Mouse (Mus musculus): ENCODE data around the gene Fer1l5. TPM values are rescaled to one million over a fixed set of nuclear protein-coding genes. Genes with fewer than 3 reads are reported as not detected.
A peak's percentile ranks its signal among the peaks of the same experiment; 100 is the strongest.

Fer1l5 gene
- 1 to 10 TPM in 2 of 4 experiments, not detected in 2; 1.3 to 1.6 TPM for total RNA-seq (2022)

DNA sequence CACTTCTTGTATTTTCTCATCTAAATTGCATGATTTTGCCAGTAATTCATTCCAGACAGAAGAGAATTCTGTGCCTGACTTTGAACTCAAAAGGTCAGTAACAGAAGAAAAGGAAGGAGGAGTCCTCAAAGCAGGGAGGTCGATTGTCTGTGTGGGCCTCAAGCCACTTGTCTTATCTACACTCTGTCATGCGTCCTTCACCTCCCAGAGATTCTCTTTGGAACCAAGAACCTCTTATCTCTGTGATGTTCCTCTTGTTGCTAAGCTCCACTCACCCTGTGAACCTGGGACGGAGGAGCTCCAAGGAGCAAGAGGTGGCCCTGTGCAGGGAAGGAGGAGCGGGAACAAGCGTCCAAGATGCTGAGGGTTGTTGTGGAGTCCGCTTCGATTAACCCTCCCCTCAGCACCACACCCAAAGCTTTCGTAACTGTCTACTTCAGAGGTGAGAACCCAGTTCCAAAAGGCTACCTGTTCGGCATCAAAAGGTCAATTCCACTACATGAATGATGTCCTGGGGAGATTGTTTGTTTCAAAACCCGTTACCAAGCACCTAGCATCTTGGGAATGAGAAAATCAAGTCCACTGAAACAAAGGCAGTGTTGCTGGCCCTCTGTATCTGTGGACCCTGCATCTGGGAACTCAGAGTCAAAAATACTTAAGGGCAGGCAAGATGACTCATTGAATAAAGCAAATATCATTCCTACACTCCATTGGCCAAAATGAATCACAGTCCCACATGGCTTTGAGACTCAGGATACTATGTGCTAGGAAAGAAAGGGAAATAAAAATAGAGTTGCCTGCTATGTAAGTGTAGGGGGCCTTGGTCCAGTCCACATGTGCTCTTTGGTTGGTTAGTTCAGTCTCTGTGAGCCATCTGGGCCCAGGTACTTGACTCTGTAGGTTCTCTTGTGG lies at the start of gene Fer1l5:
Fer1l5 (plus strand) TSS at position 358 of the 912 bp plus-strand sequence.
- DNase-seq, result no peak

DNA sequence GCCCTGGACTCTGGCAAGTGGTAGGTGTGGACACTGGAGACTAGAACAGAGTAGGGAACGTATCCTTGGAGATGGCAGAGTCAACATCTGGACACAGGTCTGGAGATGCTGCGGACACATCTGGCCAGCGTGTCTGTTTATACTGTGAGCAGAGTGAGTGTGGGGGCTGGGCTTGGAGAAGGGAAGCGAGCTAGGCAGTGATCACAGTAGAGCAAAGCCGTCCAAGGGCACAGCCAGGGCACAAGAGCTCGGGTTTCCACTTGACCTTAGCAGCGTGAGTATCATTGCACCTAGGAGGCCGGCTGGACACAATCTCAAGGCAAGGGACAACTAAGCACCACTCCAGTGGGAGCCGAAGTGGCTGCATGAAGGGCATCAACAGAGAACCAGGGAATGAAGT lies 49.0 kb upstream of the Fer1l5 start:
- DNase-seq, result no peak

DNA sequence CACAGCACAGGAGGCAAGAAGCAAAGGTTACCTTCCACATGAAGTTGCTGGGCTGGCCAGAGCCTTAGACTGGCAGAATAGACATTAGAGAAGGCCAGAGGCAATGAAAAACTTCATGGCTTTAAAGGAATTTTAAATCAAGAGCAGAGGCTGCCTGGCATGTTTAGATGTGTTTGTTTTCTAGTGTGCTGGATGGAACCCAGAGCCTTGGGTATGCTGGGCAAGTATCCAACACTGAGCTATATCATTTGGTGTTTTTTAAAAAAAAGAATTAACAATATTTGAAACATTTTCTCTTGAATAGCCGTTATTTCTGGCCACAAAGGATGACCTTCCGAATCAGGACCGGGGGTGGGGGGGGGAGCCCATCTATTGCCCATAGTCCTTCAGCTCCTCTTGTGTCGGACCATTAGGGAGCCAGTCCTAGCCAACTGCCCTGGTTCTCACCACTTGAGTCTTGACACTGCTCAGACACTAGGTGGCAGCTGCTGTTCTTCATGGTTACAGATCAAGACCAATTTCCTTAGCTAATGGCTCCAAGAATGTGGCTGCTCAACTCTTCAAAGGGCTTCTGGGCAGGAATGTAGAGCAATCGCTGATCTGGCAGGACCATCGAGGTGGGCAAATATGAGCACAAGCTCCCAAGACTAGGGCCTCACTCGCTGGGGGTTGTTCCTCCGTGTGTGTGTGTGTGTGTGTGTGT lies 48.2 kb upstream of the Fer1l5 start:
- peak; percentile 52 for DNase-seq

DNA sequence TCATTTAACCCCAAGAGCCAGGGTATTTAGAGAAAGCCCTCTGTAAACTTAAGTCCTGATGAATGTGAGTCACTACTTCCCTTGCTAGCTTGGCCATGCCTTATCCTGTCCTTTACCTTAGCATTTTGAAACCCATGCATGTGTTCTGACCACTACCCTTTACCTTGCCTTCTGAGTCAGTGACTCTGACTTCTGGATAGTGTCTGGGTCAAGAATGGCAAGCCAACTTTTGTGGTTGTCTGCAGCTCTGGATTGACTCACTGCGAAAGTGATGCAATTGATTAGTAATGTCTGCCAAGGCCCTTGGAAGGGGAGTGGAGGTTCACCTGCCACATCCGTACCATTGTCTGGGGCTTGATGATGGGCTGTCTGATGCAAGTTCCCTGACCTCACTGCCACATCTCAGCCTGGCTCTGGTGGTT lies 46.2 kb upstream of the Fer1l5 start:
- peak; percentile 58 for DNase-seq

DNA sequence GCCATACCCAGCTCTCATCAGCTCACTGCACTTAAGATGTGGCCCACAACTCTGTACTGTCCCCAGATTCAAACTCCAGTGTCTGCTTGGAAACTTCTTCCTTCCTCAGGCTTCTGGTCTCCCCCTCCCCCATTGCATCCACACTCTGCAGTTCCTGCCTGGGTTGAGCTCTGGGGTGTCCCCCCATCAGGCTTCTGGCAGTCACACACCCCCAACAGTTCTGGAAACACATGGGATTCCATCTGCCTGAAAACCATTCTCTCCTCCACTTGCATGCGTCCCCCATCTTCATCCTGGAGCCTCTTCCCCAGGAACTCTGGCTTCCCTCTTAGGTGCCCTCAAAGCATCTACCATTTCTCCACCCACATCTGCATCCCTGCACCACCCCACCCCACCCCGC lies 45.3 kb upstream of the Fer1l5 start:
- no peak for DNase-seq

DNA sequence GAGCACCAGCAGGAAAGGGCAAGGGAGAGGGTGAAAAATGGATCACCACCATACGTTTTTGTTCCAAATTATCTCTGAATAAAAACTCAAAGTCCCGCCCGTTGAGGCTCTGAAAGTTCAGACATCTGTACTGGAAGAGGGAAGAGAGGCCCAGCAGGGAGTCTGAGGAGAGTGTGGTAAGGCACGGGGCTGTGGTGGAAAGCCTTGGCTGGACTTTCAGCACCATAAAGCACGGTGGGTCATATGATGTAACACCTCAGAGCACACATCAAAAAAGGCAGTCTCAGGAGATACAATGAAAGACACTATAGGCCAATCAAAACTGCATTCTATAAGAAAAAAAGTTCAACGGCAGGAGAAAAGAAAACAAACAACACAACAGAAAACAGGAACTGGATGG lies 40.3 kb upstream of the Fer1l5 start:
- no peak for DNase-seq

DNA sequence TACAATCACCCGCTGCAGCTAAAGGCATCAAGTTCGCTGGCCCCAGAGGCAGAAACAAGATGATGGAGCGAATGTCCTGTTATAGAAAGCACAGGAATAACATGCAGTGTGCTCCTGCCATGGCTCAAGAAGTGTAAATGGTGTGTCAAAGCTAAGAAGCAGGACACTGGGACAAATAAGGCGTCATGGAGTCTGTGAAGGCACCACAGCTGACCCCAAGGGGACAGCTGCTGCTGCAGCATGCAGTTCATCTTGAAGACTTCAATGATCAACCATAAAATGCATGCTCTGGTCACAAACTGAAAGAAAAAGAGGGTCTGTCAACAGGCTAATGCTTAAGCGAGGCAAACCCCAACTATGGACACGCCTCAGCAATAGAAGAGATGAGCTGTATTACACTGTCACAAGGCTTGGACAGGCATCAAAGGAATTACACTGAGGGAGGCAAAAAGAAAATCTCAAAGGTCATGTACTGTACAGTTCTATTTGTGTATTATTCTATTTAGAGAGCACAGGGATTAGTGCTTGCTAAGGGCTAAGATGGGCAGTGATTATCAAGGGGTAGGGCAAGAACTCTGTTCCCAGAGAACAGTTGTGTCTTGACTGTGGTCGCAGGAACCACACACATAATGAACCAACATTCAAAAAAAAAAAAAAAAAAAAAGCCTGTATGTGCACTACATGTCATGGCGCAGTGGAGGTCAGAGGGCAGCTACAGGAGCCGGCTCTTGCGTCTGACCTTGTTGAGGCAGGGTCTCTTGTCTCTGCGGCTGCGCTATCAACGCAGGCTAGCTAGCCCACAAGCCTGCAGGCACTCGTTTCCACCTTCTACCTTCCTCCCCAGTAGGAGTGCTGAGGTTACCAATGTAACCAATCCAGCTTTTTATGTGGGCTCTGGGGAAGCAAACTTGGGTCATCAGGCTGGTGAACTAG lies 38.9 kb upstream of the Fer1l5 start:
- DNase-seq, result no peak

DNA sequence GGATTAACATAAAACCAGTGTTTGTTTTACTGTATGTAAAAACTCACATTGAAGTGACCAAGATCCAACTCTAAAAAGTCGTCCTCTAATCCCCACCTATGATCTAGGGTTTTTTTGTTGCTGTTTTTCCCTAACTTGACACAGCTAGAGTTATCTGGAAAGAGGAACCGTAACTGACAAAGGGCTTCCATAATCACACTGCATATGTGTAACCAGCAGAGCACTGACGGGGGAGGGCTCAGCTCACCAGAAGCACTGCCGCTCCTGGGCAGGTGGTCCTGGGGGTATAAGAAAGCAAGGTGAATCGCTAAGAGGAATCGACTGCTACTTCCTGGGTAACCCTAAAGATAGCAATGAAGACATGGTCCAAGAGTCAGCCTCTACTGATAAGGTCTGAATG lies 29.5 kb upstream of the Fer1l5 start:
- DNase-seq, result no peak

DNA sequence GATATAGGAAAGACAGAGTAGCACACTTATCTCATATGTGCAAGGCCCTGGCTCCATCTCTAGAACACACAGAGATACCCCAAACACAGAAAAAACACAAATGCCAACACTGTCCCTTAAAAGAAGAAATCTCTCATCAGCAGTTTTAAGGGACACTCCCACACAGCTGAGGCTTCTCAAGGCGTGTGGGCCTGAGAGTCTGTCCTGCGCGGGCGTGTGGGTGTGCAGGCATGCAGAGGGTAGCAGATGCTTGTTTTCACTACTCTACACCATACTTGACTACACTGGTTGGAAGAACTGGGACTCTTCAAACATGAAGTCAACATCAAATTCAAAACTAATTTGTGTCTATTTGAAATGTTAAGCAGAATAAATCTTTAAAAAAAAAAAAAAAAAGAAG lies 19.7 kb upstream of the Fer1l5 start:
- no peak for DNase-seq

DNA sequence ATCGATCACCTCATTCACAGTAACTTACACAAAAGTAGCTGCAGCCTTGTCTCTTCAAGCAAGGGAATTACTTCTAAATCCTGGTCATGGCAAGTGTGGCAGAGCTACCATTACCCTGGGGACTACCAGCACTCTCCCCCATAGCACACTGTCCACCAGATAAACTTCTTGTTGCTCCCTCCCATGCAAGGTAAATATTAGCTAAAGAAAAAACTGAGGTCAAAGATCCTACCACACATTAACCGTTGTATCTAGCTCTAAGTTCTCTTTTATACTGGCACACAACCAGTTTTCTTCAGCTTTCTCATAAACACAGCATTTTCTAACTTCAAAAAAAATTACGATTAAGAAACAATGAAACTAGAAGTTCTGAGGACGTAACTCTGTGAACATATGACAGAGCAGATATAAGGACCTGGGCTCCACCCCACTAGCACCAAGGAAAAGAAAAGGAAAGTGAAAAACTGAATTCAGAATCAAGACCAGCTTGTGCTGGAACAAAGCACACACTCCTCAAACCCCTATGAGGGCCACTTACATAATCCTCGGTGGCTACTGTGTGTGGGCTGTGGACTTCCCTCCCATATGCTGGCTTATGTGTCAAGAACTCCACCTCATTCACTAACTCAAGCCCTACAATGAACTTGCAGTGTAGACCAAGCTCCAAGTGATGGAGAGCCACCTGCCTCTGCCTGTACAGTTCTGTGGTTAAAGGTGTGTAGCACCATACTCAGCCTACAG lies 15.0 kb upstream of the Fer1l5 start:
- no peak for DNase-seq

DNA sequence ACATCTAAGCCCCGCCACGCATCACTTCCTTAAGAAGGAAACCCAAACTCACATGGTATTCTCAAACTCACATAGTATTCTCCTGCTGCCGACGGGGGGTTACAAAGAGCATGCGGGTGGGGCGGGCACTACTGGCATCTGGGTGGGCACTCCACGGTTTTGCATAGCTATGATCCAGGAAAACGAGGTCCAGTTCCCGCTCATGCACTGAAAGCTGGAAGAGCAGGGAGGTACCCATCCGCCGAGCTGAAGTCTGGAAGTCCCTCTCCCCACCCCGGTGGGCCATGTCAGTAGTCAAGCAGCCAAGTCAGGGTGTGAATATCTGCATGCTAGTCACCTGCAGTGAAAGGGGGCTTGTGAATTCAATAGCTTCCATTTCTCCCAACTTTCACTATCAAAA lies 4.4 kb upstream of the Fer1l5 start:
- DNase-seq, result no peak

DNA sequence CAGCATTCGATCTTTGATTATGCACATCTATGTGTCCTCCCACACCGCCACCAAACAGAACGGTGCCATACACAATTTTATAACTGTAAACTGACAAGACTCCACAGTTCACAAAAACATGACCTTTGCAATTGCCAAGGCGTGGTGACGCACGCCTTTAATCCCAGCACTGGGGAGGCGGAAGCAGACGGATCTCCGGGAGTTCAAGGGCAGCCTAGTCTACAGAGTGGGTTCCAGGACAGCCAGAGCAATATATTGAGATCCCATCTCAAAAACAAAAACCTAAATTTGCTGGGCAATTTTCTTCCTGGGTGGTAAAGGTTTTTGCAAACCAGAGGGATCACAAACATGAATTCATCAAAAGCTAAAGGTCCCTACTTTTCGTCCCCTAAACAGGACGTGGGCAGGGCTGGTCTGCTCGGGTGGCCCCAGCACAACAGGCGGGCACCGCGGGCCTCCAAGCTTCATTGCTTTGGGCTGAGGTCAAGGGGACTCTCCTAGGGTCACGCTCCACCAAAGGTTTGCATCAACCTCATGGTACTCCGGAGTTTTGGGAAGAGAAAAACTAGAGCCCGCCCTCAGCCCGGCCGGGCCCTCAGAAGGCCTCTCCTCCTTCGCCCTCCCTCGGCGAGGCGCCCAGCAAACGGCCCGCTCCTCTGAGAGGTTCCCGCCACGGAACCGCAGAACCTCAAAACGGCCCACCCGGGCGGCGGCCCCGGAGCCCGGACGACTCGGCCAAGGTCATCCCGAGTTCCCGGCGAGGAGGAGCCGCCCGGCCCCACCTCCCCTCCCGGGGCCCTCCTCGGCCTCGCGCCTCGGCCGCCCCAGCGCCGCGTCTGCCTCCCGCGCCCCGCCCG lies 3.8 kb upstream of the Fer1l5 start:
- DNase-seq, result peak; percentile 76

DNA sequence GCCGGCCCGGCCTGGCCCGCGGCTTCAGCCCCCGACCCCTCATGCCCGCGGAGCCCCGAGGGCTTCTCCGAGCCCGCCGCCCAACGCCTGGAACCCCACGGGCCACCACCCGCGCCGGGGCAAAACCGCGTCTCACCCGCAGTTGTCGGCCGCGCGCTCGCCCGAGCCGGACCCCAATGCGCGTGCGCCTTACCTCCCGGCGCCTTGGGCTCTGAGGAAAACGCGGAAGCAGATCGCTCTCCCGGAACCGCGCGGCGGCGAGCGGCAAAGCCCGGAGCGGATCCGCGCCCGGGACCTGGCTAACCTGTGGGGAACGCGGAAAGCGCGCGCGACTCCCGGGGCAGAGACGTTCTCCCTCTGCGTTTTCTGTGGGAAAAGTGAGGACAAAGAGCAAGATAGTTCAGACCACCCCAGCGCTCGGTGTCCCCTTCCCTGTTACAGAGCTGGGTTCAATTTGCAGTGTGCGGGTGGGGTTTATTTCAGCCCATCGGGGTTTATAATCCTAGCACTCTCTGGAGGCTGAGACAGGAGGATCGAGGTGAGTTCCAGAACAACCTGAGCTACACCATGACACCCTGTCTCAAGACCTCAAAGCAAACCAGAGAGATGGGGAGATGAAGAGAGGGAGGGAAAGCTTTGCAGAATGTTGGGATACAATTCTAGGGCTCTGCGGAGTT lies 3.0 kb upstream of the Fer1l5 start, which contains the start of gene Kansl3:
Kansl3 (minus strand) TSS at position 213 of the 677 bp plus-strand sequence.
- peak; percentile 78 for DNase-seq

DNA sequence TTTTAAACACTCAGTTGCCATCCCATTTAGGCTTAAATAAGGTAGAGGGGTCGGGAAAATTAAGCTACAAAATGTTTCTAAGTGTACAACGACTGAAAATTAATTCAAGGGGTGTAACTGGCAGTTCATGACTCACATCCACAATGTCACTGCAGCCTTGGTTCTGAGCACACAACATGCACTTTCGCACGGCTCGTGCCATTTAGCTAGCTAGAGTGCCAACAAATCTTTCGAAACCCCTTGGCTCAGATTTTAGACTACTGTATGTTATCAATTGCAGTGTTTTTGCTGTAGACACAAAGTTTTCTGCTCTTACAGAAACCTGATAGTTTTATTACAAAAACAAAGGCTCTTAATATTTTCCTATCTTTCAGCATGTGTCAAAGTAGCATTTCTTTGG lies 1.2 kb upstream of the Fer1l5 start:
- peak; percentile 66 for DNase-seq

DNA sequence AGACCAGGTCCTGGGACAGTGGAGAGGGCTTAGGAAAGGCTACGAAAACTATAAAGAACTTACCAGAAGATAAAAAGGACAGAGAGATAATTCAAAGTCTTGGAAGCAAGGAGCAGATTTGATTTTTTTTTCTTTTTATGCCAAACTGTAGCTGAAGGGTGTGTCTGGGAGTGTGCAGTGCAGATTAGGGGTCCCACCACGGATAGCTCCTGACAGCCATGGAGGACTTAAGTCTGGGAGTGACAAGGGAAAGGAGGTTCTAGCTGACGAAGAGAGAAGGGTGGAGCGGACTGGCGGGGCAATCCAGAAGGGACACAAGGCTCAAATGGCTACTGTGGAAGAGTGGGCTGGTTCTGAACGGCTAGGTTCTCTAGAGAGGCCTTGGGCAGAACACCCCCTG lies 6.8 kb downstream of the Fer1l5 start:
- no peak for DNase-seq

DNA sequence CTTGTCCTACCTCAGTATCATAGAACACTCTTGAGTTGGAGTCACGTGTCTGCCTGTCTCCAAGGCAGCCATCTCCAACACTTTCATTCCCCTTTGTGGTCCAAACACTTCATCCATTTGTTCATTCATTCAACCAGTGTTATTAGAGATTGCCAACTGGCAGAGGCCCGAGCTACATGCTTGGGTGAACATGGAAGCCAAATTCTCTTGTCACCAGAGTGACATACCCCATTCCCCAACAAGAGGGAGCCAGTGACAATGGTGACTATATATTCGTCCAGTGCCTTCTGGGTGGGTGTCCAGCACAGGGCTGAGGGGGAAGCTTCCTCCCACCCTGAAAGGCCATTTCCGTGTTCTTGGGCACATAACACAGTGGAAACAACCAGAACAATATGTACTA lies 7.5 kb downstream of the Fer1l5 start:
- DNase-seq, result no peak

DNA sequence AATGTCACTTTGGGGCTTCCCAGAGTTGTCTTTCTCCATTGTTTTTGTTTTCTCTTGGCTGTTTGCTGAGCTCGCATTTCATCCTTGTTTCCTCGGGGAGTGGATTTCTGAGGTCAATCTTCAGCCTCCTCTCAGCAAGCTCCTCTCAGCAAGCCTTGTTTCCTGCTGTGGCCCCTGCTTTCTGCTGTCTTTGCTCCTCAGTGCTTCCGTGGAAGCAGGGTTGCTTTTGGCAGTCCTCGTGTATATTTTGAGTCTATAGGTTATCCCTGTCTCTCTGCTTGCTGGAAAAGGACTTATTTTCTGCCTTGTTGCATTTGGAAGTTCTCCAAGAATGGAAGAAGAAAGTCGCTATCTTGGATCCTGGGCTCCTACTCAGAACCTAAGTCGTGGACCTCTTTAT lies 24.9 kb downstream of the Fer1l5 start:
- DNase-seq, result no peak

DNA sequence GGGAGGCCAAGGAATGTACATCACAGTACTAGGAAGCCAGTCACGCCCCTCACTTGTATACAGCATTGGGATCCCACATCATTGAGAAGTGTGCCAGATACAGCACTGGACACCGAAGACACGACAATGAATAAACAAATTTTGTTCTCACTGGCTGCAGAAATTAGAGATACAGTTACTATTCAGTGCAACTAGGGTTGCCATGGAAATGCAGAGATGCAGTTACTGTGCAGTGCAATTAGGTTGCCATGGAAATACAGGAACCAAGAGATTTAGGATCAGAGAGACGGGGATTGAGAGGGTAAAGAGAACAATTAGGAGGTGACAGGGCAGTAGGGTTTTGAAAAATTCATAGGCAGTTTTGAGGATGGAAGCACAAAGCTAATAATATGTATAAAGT lies 29.4 kb downstream of the Fer1l5 start:
- DNase-seq, result no peak

DNA sequence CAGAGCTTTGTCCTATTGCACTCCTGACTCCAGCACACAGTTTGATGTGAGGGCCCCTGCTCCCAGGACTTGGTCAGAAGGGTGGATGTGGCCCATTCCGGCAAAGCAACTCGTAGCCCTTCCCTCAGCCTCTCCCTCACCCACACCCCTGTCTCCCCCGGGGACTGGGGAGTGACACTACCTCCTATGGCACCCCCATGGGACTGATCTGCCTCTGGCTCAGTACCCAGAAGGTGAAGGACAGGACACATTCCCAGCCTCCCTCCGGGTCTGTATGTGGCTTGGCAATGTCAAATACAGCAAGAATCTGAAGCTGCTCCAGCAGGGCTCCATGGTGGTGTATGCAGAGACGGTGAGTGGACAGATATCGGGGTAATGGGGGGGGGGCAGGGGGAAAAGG lies 32.4 kb downstream of the Fer1l5 start:
- peak; percentile 6 for DNase-seq

DNA sequence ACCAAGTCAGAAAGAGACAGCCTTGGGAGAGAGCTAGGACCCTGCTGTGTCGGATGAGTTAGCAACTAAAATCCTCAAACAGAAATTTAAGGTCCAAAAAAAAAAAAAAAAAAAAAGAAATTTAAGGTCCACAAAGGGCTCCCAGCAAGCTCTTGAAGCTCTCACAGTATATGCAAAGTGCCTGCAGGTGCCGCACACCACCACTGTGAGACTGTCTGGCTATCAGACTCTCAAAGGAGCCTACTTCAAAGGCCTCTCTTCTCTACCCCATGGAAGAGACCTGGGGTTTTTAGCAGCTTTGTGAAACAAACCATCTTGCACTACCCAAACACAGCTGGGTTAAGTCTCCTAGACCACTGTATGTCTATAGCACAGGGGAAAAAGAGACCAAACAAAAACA lies 57.4 kb downstream of the Fer1l5 start:
- no peak for DNase-seq

Data from adrenal gland, adult 8-10 months (tissue).